Comparison of ENCODE assay signal across 8 mouse cellular contexts in the genomic region with DNA sequence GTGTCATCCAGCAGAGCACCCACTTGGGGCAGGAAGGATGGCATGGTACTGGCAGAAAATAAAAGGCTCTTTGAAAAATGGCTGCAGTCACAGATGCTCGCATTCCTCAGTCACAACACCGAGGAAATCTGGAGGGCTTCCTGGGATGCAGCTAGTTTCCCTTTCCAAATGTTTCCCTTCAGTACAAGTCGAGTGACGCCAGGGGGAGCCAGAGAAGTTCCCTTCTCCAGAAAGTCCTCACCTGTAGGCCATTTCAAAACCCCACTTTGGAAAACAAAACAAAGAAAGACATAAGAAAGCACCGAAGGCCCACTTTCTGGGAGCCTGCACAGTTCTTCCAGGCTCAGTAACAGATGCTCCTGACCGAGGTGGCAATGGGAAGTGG.
DNase-seq lines count a peak whose midpoint lies in the region; ATAC-seq and TF ChIP-seq lines count a peak whose summit lies in the region.

No protein-coding gene starts in this region.

- TF ChIP-seq CTCF in midbrain, postnatal 0 days (IDR thresholded peaks at IDR 0.05): no peak

- no peak overlapping the region for H3K4me2 ChIP-seq in midbrain, embryonic 11.5 days
- H3K4me2 ChIP-seq in midbrain, postnatal 0 days (ENCODE audit: low read depth, low read length, poor library complexity, severe bottlenecking): no peak overlapping the region
- H3K4me2 ChIP-seq in forebrain, embryonic 16.5 days (ENCODE audit: low read length): no peak overlapping the region

- no peaks in the 10 kb centered on the region for H3K27me3 ChIP-seq in midbrain, embryonic 11.5 days (ENCODE audit: control insufficient read depth, insufficient read depth, low read length)
- H3K27me3 ChIP-seq in midbrain, postnatal 0 days (ENCODE audit: insufficient read depth, low read length): no peaks in the 10 kb centered on the region
- no peaks in the 10 kb centered on the region for H3K27me3 ChIP-seq in forebrain, embryonic 16.5 days (replicated peaks; ENCODE audit: control insufficient read depth, insufficient read depth, low read length)

- H3K4me3 ChIP-seq in midbrain, embryonic 11.5 days (ENCODE audit: low read depth, low read length): no peak overlapping the region
- no peak overlapping the region for H3K4me3 ChIP-seq in midbrain, postnatal 0 days (ENCODE audit: low read depth, low read length)
- H3K4me3 ChIP-seq in forebrain, embryonic 16.5 days (replicated peaks; ENCODE audit: low read length): no peak overlapping the region

- no peaks in the 10 kb centered on the region for H3K9me3 ChIP-seq in midbrain, embryonic 11.5 days (ENCODE audit: control insufficient read depth, low read length)
- no peaks in the 10 kb centered on the region for H3K9me3 ChIP-seq in midbrain, postnatal 0 days (ENCODE audit: low read length)
- H3K9me3 ChIP-seq in forebrain, embryonic 16.5 days (ENCODE audit: control insufficient read depth, low read length): no peaks in the 10 kb centered on the region

- DNase-seq in cerebellum, postnatal 14 days: peak; percentile 31 to 51
- no peak for DNase-seq in cerebellum, postnatal 4 days (ENCODE audit: low spot score in 2 of 2)
- no peak for DNase-seq in midbrain, embryonic 11.5 days (ENCODE audit: low spot score, missing footprints)
- no peak for DNase-seq in midbrain, postnatal 0 days (ENCODE audit: low spot score)
- peak; percentile 16 for DNase-seq in forelimb bud, embryonic 11.5 days (ENCODE audit: low read depth, low spot score)
- DNase-seq in lung, postnatal 36 days: peak; percentile 28
- no peak for DNase-seq in spleen, postnatal 14 days (ENCODE audit: low spot score in 2 of 2)

- WGBS in midbrain, embryonic 11.5 days: 61% methylated on average over 6 of the region's 6 CpGs
- WGBS in midbrain, postnatal 0 days: 70% methylated on average over 6 of the region's 6 CpGs
- 59% methylated on average over 6 of the region's 6 CpGs for WGBS in forebrain, embryonic 16.5 days

- no peak overlapping the region for H3K9ac ChIP-seq in midbrain, embryonic 11.5 days (ENCODE audit: low read length)
- H3K9ac ChIP-seq in midbrain, postnatal 0 days (replicated peaks; ENCODE audit: low read length, poor library complexity, severe bottlenecking): no peak overlapping the region
- no peak overlapping the region for H3K9ac ChIP-seq in forebrain, embryonic 16.5 days (replicated peaks; ENCODE audit: low read depth, low read length)

- peak; percentile 38 for ATAC-seq in midbrain, embryonic 11.5 days (ENCODE audit: low FRiP score)
- no peak for ATAC-seq in midbrain, postnatal 0 days (ENCODE audit: low FRiP score)
- ATAC-seq in forebrain, embryonic 16.5 days: no peak

- no peaks in the 10 kb centered on the region for H3K36me3 ChIP-seq in midbrain, embryonic 11.5 days (ENCODE audit: control insufficient read depth, insufficient read depth, low read length)
- H3K36me3 ChIP-seq in midbrain, postnatal 0 days (ENCODE audit: insufficient read depth, low read length): no peaks in the 10 kb centered on the region
- H3K36me3 ChIP-seq in forebrain, embryonic 16.5 days (ENCODE audit: control insufficient read depth, insufficient read depth): no peaks in the 10 kb centered on the region

- no peaks in the 10 kb centered on the region; the same call in 1 of the 2 replicates for H3K4me1 ChIP-seq in midbrain, embryonic 11.5 days (ENCODE audit: control insufficient read depth, insufficient read depth, low read length)
- no peaks in the 10 kb centered on the region for H3K4me1 ChIP-seq in midbrain, postnatal 0 days (ENCODE audit: insufficient read depth, low read length)
- H3K4me1 ChIP-seq in forebrain, embryonic 16.5 days (replicated peaks; ENCODE audit: control insufficient read depth, insufficient read depth, low read length): no peaks in the 10 kb centered on the region

- H3K27ac ChIP-seq in midbrain, embryonic 11.5 days (ENCODE audit: low read depth, low read length): no peak overlapping the region
- H3K27ac ChIP-seq in midbrain, postnatal 0 days (ENCODE audit: low read depth, low read length): no peak overlapping the region
- H3K27ac ChIP-seq in forebrain, embryonic 16.5 days (ENCODE audit: low read length): no peak overlapping the region

Comparison
In these comparisons a context has a peak if more than half of its experiments do, and no peak if none do; other contexts are left out.
1. DNase-seq: peak in cerebellum, postnatal 14 days (2 of 2), forelimb bud, embryonic 11.5 days (single experiment) and lung, postnatal 36 days (single experiment); none in cerebellum, postnatal 4 days (0 of 2), midbrain, embryonic 11.5 days (single experiment), midbrain, postnatal 0 days (single experiment) and spleen, postnatal 14 days (0 of 2).